Mouse (Mus musculus): ENCODE results near the gene Uso1.

Gene Uso1

GRCm38 (mm10) chr5:92137239-92138046 is at the start of gene Uso1:
Gene Uso1 (plus strand): TSS chr5:92137938.
- peak; percentile 97 to 98 for DNase-seq (ENCODE audit: low spot score in 2 of 2)

- DNase-seq (ENCODE audit: low spot score in 2 of 2), result no peak
These were observed 44.3 kb upstream of the Uso1 start for GRCm38 (mm10) chr5:92093263-92094061.

- no peak for DNase-seq (ENCODE audit: low spot score in 2 of 2)
These were observed 43.7 kb upstream of the Uso1 start for GRCm38 (mm10) chr5:92094062-92094415.

GRCm38 (mm10) chr5:92096786-92097185 is 41.0 kb upstream of the Uso1 start:
- no peak for DNase-seq (ENCODE audit: low spot score in 2 of 2)

GRCm38 (mm10) chr5:92097779-92098178 is 40.0 kb upstream of the Uso1 start:
- no peak for DNase-seq (ENCODE audit: low spot score in 2 of 2)

- DNase-seq (ENCODE audit: low spot score in 2 of 2), result no peak
These were observed 39.2 kb upstream of the Uso1 start for GRCm38 (mm10) chr5:92098351-92099109.

- DNase-seq (ENCODE audit: low spot score in 2 of 2), result no peak
These were observed 36.1 kb upstream of the Uso1 start for GRCm38 (mm10) chr5:92101601-92102000.

GRCm38 (mm10) chr5:92103062-92103461 is 34.7 kb upstream of the Uso1 start:
- no peak for DNase-seq (ENCODE audit: low spot score in 2 of 2)

- no peak for DNase-seq (ENCODE audit: low spot score in 2 of 2)
These were observed 33.8 kb upstream of the Uso1 start for GRCm38 (mm10) chr5:92103816-92104415.

- DNase-seq (ENCODE audit: low spot score in 2 of 2), result no peak
These were observed 31.2 kb upstream of the Uso1 start for GRCm38 (mm10) chr5:92106327-92107125.

- DNase-seq (ENCODE audit: low spot score in 2 of 2), result no peak
These were observed 30.5 kb upstream of the Uso1 start for GRCm38 (mm10) chr5:92107282-92107681.

- no peak for DNase-seq (ENCODE audit: low spot score in 2 of 2)
These were observed 26.9 kb upstream of the Uso1 start for GRCm38 (mm10) chr5:92110818-92111355.

- no peak for DNase-seq (ENCODE audit: low spot score in 2 of 2)
These were observed 25.6 kb upstream of the Uso1 start for GRCm38 (mm10) chr5:92112175-92112574.

GRCm38 (mm10) chr5:92112585-92112984 is 25.2 kb upstream of the Uso1 start:
- no peak for DNase-seq (ENCODE audit: low spot score in 2 of 2)

GRCm38 (mm10) chr5:92113484-92113883 is 24.3 kb upstream of the Uso1 start:
- no peak for DNase-seq (ENCODE audit: low spot score in 2 of 2)

GRCm38 (mm10) chr5:92114223-92114622 is 23.5 kb upstream of the Uso1 start:
- DNase-seq (ENCODE audit: low spot score in 2 of 2), result no peak

- no peak for DNase-seq (ENCODE audit: low spot score in 2 of 2)
These were observed 22.8 kb upstream of the Uso1 start for GRCm38 (mm10) chr5:92114939-92115338.

- peak; percentile 34 to 46 for DNase-seq (ENCODE audit: low spot score in 2 of 2)
These were observed 19.8 kb upstream of the Uso1 start for GRCm38 (mm10) chr5:92117823-92118403.

GRCm38 (mm10) chr5:92121636-92122035 is 16.1 kb upstream of the Uso1 start:
- no peak for DNase-seq (ENCODE audit: low spot score in 2 of 2)

- no peak for DNase-seq (ENCODE audit: low spot score in 2 of 2)
These were observed 12.3 kb upstream of the Uso1 start for GRCm38 (mm10) chr5:92125446-92125845.
